Mouse (Mus musculus): Measurements from ENCODE around the gene Fam19a1.

- TF ChIP-seq CTCF (IDR thresholded peaks at IDR 0.05; ENCODE audit: insufficient read depth, low read depth, low read length) (no peak), POLR2A (IDR thresholded peaks at IDR 0.05; ENCODE audit: insufficient read depth, low read depth, low read length) (no peak)
Measured at GRCm38 (mm10) chr6:96447466-96447865, 334.5 kb downstream of the Fam19a1 start.

Measured in olfactory bulb, adult 2 months (tissue).